Mouse (Mus musculus): ENCODE data around the gene Styx. TPM values are rescaled to one million over a fixed set of nuclear protein-coding genes. Genes with fewer than 3 reads are reported as not detected.

Styx gene
- polyA plus RNA-seq (2017; shearing (Covaris generic)) = 7.1 TPM

DNA sequence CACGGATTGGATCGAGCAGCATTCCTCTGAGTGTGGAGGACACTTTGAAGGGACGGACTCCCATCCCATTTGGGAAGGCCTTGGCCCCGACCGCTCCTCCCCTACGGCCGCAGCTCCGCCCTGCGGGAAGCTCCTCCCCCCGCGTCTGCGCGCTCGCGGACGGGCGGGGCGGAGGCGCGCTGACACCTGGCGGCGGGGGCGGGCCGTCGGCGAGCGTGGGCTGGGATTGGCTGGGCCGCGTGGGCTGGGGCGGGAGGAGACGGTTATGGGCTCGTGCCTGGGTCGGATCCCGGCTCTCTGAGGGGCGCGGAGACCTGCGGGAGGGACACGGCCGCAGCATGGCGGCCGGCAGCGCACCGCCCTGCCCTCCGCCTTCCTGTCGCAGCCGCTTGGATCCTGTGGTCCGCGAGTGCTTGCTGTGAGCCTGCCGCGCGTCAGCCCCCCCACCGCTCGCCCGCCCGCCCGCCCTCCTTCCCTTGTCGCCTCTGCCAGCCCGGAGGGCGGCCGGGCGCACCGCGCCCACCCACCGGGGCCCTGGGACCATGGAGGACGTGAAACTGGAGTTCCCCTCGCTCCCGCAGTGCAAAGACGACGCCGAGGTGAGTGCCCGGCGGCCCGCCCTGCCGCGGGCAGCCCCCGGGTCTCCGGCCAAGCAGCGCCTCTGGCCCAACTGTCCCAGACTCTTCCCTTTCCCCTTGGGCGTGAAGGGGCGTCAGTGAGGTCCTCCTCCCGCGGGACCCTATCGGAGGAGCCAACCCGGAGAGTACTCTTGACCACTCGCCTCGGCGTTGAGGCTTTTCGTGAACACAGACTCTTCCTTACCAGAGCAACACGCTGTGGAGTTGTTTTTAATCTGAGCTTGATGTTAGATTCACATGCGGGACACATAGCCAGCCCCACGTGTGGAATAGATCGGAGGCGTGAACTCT is at the start of gene Styx:
Styx (plus strand) TSS at position 163 of the 929 bp plus-strand sequence.

DNA sequence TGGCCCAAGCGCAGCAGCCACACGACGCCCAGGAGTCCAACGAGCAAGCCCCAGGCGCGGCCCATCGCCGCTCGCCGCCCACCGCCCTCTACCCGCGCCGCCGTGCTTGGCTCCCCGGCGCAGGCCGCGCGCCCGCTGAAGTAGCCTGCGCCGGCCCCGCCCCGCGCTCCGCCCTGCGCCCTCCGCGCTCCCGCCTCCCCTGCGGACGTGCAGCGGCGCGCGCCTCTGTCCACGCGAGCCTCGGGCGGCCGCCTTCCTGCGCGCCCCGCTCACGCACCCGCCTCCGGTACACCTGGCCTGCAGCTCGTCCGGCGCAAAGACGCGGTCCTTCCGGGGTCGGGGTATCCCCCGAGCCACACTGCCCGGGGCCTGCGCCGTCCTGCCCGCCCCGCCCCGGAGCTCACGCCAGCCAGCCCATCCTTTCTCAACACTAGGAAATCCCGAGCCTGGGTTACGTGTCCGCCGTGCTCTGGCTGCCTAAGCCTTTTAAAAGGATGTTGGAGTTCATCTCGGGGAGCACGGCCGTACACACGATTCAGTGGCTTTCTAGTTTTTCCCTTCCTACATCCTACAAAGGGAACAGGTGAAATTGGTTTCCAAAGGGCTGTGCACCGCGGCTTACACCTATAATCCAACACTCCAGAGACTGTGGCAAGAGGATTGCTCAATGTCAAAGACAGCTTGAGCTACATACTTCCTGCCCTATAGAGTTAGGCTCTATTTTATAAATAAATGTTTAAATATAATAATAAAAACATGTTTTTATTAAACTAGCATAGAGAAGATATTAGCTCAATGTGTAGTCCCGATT is 32.3 kb upstream of the Styx start, which contains the start of gene Ero1l:
Ero1l (minus strand) TSS at position 346 of the 811 bp plus-strand sequence.

DNA sequence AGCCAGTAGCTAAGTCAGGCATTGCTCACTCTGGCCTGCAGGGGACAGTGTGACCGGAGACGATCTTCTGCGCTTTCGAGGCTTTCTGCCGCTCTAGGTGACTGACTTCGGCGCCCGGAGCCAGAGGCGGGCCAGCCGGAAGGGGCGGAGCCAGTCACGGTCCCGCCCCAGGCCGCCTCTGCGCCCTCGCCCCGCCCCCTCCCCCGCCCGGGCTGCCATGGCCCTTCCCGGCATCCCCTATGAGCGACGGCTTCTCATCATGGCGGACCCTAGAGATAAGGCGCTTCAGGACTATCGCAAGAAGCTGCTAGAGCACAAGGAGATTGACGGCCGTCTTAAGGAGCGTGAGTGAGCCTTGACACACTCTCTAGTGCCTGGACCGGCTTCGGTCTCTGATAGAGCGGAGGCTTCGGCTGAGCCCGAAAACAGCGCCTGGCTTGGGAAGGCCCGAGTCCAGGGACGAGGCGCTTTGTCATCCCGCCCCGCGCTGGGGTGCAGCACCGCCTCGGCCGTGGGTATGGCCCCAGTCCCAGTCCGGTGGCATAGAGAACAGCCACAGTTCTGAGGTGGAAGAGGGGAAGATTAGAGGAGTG is 21.2 kb upstream of the Styx start, which contains the start of gene Psmc6:
Psmc6 (plus strand) TSS at position 200 of the 593 bp plus-strand sequence.

DNA sequence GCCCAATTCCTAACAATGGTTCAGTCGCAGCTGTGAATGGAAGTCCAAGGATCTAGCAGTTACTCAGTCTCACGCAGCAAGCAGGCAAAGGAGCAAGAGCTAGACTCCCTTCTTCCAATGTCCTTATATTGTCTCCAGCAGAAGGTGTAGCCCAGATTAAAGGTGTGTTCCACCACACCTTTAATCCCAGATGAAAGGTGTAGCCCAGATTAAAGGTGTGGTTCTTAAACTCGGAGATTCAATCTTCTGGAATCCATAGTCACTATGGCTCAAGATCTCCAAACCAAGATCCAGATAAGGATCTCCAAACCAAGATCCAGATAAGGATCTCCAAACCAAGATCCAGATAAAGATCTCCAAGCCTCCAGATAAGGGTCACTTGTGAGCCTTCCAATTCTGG is 53.9 kb downstream of the Styx start, which contains the start of gene Gnpnat1:
Gnpnat1 (minus strand) TSS at position 101 of the 400 bp plus-strand sequence.

Other genes with a start within 250 kb of the Styx start
- gene Gpr137c, start 131.4 kb upstream of the Styx start, polyA plus RNA-seq (2017; shearing (Covaris generic)) = 1.8 TPM
- 16.3 TPM for gene Txndc16, start 130.8 kb upstream of the Styx start, polyA plus RNA-seq (2017; shearing (Covaris generic))
- gene Ero1l, start 32.3 kb upstream of the Styx start, polyA plus RNA-seq (2017; shearing (Covaris generic)) = 42.3 TPM
- gene Psmc6, start 21.3 kb upstream of the Styx start, polyA plus RNA-seq (2017; shearing (Covaris generic)) = 135 TPM
- 74.7 TPM for gene Gnpnat1, start 53.8 kb downstream of the Styx start, polyA plus RNA-seq (2017; shearing (Covaris generic))
- gene Fermt2, start 179.0 kb downstream of the Styx start, polyA plus RNA-seq (2017; shearing (Covaris generic)) = 0.11 TPM